Mouse (Mus musculus) bone marrow, adult 2 months (tissue): ENCODE measurements around the gene Procr. TPM values are rescaled to one million over a fixed set of nuclear protein-coding genes. Genes with fewer than 3 reads are reported as not detected.

Experiments used
- H3K27ac ChIP-seq: fragments of 200-500 bp; 2 replicates; pipeline ENCODE4 v1.5.1; 2012; ENCODE audit warnings: low read depth, mild to moderate bottlenecking, control low read depth, inconsistent platforms, low read length; ENCODE audit not compliant: control insufficient read depth, poor library complexity, insufficient read depth
- H3K4me1 ChIP-seq: fragments of 200-500 bp; 2 replicates; pipeline ENCODE4 v1.6.1; 2011; ENCODE audit warnings: low read length; ENCODE audit not compliant: control insufficient read depth, insufficient read depth
- H3K4me3 ChIP-seq: fragments of 200-500 bp; replicated peaks from 2 replicates; pipeline ENCODE3; 2011; ENCODE audit warnings: mild to moderate bottlenecking, low read depth, low read length, control low read depth; ENCODE audit not compliant: control insufficient read depth
- CTCF ChIP-seq: fragments of 200-500 bp; IDR thresholded peaks from 2 replicates; pipeline ENCODE4 v1.5.1; 2011; ENCODE audit warnings: low read length, control low read depth; ENCODE audit not compliant: control insufficient read depth, insufficient read depth
- POLR2A ChIP-seq: fragments of 200-500 bp; IDR thresholded peaks from 2 replicates; pipeline ENCODE4 v1.6.1; 2011; ENCODE audit warnings: low read depth, mild to moderate bottlenecking, control low read depth, low read length, borderline replicate concordance; ENCODE audit not compliant: control insufficient read depth
- WGBS: fragments of 180-500 bp; shearing (Covaris S2); methylation state at CpG from one replicate; pipeline ENCODE4 v1.1.7; 2018; 5-methylcytosine and 5-hydroxymethylcytosine counted together
- polyA plus RNA-seq: library from polyadenylated mRNA; stranded (reverse); fragments of >200 nt; gene quantifications from 2 replicates; pipeline ENCODE4 v1.2.4, GENCODE M21; 2011; ENCODE audit warnings: low replicate concordance; ENCODE audit not compliant: missing spikeins, insufficient read depth, insufficient read length

Gene Procr
- polyA plus RNA-seq: 1.6 TPM in 1 of 2 replicates, not detected in the other

DNA sequence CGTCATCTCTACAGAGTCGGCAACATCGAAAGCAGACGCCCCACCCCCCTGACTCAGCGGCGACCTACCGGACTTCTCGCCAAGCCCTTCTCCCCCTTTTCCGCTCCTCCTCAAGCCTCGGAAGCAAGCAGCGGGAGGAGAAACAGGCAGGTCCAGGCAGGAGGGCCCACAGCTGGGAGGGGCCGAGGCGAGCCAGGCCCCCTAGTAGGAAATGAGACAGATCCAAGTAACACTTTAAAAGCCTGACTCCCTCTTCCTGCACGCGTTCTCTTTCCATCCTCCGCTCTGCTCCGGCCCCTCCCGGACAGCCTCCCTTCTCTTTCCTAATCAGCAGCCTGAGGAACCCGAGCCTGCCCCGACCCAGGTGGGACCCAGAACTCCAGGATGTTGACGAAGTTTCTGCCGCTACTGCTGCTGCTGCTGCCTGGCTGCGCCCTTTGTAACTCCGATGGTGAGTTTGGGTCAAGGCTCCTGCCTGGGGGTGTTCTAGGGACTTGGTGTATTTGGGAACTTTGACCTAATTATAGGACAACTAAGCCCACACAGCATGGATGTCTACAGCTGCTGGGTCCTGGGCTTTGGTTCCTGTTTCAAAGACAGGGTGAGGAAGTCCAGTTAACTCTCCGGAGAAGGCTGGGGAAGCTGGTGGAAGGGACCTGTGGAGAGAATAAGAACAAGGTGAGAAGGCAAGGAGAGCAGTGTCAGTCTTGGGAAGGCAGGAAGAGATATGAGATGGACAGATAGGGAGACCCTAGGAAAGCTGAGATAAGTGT is at the start of gene Procr:
Gene Procr (plus strand): TSS at position 104 of the 773 bp plus-strand sequence.
- Histone ChIP-seq H3K4me3 (peak within 1 kb of the TSS; percentile 25), H3K27ac (no peak within 1 kb of the TSS), H3K4me1 (no peaks in the 10 kb centered on the region; the same call in 1 of the 2 replicates)
- no peak for TF ChIP-seq POLR2A
- TF ChIP-seq CTCF: no peak
- WGBS: under 1% methylated on average over 25 of the region's 25 CpGs

DNA sequence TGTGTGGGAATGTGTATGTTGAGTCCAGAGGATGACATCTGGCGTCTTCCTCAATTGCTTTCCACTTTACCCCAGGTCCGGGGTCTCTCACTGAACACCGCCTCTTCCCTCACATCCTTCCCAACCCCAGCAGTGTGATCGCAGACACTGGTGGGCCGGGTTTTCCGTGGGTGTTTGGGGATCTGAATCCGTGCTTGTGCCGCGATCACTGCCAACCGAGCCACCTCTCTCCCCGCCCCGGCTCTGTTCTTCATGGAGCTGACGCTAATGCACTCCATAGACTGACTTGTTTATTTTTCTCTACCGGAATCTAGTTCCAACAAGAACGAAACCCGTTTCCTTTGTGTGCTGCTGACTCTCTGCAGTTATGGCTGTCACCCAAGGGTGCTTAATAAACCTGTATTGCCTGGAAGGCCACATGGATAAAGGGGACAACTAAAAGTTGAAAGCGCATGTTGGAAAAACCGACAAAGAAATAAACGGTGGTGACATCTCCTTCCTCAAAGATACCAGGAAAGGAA is 49.5 kb upstream of the Procr start:
- TF ChIP-seq POLR2A (no peak), CTCF (no peak)
- H3K4me3 ChIP-seq: no peak overlapping the region
- 82% methylated on average over 19 of the region's 19 CpGs for WGBS
- H3K4me1 ChIP-seq: no peaks in the 10 kb centered on the region
- no peak overlapping the region for H3K27ac ChIP-seq

DNA sequence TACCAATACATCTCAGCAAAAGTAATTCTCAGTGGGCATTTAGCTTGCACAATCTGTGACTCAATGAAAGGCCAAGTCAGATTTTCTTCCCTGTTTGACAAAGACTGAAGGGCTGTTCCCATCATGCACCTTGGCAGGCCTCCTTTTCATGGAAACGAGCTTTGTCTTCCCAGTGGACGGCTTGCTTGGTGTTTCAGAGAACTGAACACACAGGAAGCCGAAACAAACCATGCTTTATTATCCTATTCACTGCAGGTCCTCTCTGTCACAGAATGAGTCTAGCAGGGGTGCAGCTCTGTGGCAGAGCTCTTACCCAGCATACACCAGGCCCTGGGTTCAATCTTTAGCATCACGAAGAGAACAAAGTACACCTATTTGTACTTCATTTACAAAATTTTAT is 47.3 kb upstream of the Procr start:
- H3K4me1 ChIP-seq: no peaks in the 10 kb centered on the region
- TF ChIP-seq POLR2A: no peak
- TF ChIP-seq CTCF: no peak
- WGBS: 75% methylated on average over 4 of the region's 4 CpGs
- H3K27ac ChIP-seq: no peak overlapping the region
- H3K4me3 ChIP-seq: no peak overlapping the region

- Histone ChIP-seq H3K4me3 (no peak overlapping the region), H3K4me1 (no peaks in the 10 kb centered on the region), H3K27ac (no peak overlapping the region)
- WGBS: 87% methylated on average over 4 of the region's 4 CpGs
- no peak for TF ChIP-seq CTCF
- TF ChIP-seq POLR2A: no peak
Observed at GRCm38 (mm10) chr2:155707251-155707650, 43.7 kb upstream of the Procr start.

- WGBS: 39% methylated on average over 11 of the region's 11 CpGs
Observed at GRCm38 (mm10) chr2:155710557-155710956, 40.4 kb upstream of the Procr start.

GRCm38 (mm10) chr2:155717082-155717990 is 33.6 kb upstream of the Procr start:
- Histone ChIP-seq H3K4me3 (no peak overlapping the region), H3K27ac (no peak overlapping the region), H3K4me1 (no peaks in the 10 kb centered on the region)
- WGBS: 87% methylated on average over 12 of the region's 12 CpGs
- TF ChIP-seq POLR2A: no peak
- TF ChIP-seq CTCF: no peak

More at GRCm38 (mm10) chr2:155710557-155710956, 40.4 kb upstream of the Procr start:
- no peak for TF ChIP-seq CTCF
- TF ChIP-seq POLR2A: no peak
- Histone ChIP-seq H3K4me3 (no peak overlapping the region), H3K27ac (no peak overlapping the region), H3K4me1 (no peaks in the 10 kb centered on the region)

GRCm38 (mm10) chr2:155720585-155720984 is 30.3 kb upstream of the Procr start:
- TF ChIP-seq CTCF (no peak), POLR2A (no peak)
- Histone ChIP-seq H3K4me1 (no peaks in the 10 kb centered on the region), H3K27ac (no peak overlapping the region), H3K4me3 (no peak overlapping the region)
- whole genome bisulfite sequencing: 60% methylated on average over 5 of the region's 5 CpGs

DNA sequence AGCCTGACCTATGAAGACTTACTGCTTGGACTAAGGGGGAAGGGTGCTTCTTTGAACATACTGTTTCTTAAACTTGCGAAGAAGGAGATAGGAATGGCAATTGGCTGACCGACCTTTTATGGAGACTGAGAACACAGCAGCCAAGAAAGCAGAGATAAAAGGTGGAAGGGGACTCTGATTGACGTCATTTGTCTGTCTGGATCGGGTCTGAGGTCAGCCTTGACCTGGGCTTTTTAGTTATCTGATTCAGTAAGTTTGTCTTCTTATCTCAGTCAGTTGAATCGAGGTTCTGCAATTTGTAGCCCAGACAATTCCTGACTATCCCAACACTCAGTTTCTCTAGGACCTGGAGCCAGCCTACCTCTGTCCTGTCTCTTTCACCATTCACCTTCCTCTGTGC is 26.9 kb upstream of the Procr start:
- Histone ChIP-seq H3K4me1 (no peaks in the 10 kb centered on the region; the same call in 1 of the 2 replicates), H3K27ac (no peak overlapping the region), H3K4me3 (no peak overlapping the region)
- TF ChIP-seq POLR2A (no peak), CTCF (no peak)
- WGBS: 50% methylated on average over 5 of the region's 5 CpGs
